Mouse (Mus musculus) cortical plate, adult 2 months (tissue): ENCODE results near the gene Zfp879. TPM values are rescaled to one million over a fixed set of nuclear protein-coding genes. Genes with fewer than 3 reads are reported as not detected.

Experiments used
- H3K27ac ChIP-seq: fragments of 200-500 bp; 2 replicates; pipeline ENCODE4 v1.5.1; 2012; ENCODE audit warnings: low read length, control low read depth, inconsistent platforms; ENCODE audit not compliant: insufficient read depth
- H3K4me1 ChIP-seq: fragments of 200-500 bp; 2 replicates; pipeline ENCODE4 v1.6.1; 2011; ENCODE audit warnings: low read length; ENCODE audit not compliant: control insufficient read depth, insufficient read depth
- H3K4me3 ChIP-seq: fragments of 200-500 bp; 2 replicates; pipeline ENCODE4 v1.5.1; 2011; ENCODE audit warnings: mild to moderate bottlenecking, low read length, control low read depth; ENCODE audit not compliant: insufficient read depth
- CTCF ChIP-seq: fragments of 200-500 bp; IDR thresholded peaks from 2 replicates; pipeline ENCODE4 v1.5.1; 2011; ENCODE audit warnings: mild to moderate bottlenecking, control low read depth, low read length; ENCODE audit not compliant: insufficient read depth; ENCODE audit errors: extremely low read depth
- POLR2A ChIP-seq: fragments of 200-500 bp; IDR thresholded peaks from 2 replicates; pipeline ENCODE4 v1.6.1; 2011; ENCODE audit warnings: mild to moderate bottlenecking, low read length, control low read depth; ENCODE audit not compliant: insufficient read depth; ENCODE audit errors: extremely low read depth
- polyA plus RNA-seq: library from polyadenylated mRNA; depleted of rRNA; stranded (reverse); fragments of >200 nt; gene quantifications from 2 replicates; pipeline ENCODE4 v1.2.3, GENCODE M21; 2012; rRNA removed

The Zfp879 gene
- polyA plus RNA-seq, 1 experiment: 1.6 TPM

DNA sequence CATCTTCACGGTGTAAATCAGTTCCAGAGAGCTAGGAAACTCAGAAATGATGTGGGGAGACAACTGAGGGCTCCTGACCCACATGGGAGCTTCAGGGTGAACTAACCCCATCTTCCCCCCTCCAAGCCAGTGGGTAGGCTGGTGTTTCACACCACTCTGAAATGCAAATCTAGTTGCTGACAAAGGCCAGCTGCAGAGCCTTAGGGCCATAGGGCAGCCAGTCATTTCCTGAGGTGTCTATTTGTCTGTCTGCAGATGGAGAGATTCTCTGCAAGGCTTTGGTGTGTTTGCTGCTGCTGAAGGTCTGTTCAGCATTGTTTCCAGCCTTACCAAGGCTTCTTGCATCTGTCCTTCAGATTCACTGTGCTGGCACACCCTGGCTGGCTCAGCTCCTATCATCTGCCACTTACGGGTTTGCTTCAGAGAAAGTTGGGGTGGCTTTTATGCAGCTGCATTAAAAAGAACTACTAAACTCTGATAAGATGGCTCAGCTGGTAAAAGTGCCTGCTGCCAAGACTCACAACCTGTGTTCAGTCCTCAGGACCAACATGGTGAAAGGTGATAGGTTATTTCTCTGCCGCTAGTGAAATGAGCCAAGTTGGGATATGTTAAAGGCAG lies 7.3 kb upstream of the Zfp879 start:
- TF ChIP-seq POLR2A: no peak
- Histone ChIP-seq H3K27ac (no peak overlapping the region), H3K4me1 (no peaks in the 10 kb centered on the region), H3K4me3 (no peak overlapping the region)

- H3K4me1 ChIP-seq: no peaks in the 10 kb centered on the region
- TF ChIP-seq POLR2A (no peak), CTCF (peak; percentile 54)
- no peak overlapping the region for H3K4me3 ChIP-seq
- H3K27ac ChIP-seq: no peak overlapping the region
Observed at GRCm38 (mm10) chr11:50847047-50847446, 5.7 kb upstream of the Zfp879 start.

DNA sequence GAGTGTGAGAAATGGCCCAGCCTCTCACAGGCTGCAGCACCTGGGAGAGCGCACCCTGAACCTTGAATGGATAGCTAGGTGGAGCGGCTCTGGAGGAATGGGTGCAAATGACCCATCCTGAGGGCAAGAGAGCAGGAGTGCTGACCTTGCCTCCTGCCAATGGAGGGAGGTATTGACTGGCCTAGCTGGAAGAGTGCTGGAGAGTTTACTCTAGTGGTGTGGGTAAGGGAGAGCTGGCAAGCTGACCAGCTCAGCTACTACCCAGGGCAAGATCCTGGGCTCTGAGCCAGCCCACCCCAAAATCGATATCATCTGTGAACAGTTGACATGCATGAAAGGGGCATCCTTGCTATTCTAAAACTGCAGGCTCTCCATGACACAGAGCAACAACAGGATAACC lies 4.6 kb upstream of the Zfp879 start:
- Histone ChIP-seq H3K27ac (no peak overlapping the region), H3K4me3 (no peak overlapping the region), H3K4me1 (no peaks in the 10 kb centered on the region)
- TF ChIP-seq CTCF (no peak), POLR2A (no peak)

DNA sequence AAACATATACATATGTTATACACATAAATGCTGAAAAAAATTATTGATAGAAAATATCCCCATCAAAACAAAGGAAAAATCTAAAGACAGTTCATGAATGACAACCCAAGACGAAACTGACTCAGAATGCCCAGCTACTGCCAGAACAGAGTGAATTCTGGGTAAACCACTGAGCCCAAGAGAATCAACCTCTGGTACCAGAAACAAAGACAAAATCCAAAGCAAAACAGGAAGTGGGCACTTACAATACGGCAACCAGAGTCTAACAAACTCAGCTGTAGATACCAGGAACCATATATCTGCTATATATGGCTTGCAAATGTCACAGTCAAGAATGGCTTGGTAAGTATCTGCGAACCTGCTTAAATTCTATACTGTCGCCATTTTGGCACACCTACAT lies 5.6 kb downstream of the Zfp879 start:
- no peak for TF ChIP-seq POLR2A
- TF ChIP-seq CTCF: no peak
- Histone ChIP-seq H3K4me1 (peaks cover 2% of the 10 kb centered on the region; the same call in 1 of the 2 replicates), H3K4me3 (no peak overlapping the region), H3K27ac (no peak overlapping the region)

- peak within 1 kb of the TSS; percentile 38 for H3K4me3 ChIP-seq
Observed at GRCm38 (mm10) chr11:50827010-50827953, 14.1 kb downstream of the Zfp879 start, which contains the start of gene Zfp354c. Gene Zfp354c, minus strand, starts transcription at chr11:50827724.

GRCm38 (mm10) chr11:50826214-50826613 lies 15.1 kb downstream of the Zfp879 start:
- peak overlapping the region; percentile 38; the same call in 1 of the 2 replicates for H3K4me3 ChIP-seq

More at GRCm38 (mm10) chr11:50827010-50827953, 14.1 kb downstream of the Zfp879 start, which contains the start of gene Zfp354c:
- Histone ChIP-seq H3K27ac (no peak within 1 kb of the TSS), H3K4me1 (peaks cover 2% of the 10 kb centered on the region; the same call in 1 of the 2 replicates)
- TF ChIP-seq CTCF (no peak), POLR2A (peak; percentile 94)

GRCm38 (mm10) chr11:50814233-50814632 lies 27.1 kb downstream of the Zfp879 start:
- Histone ChIP-seq H3K4me3 (no peak overlapping the region), H3K27ac (no peak overlapping the region), H3K4me1 (no peaks in the 10 kb centered on the region)
- TF ChIP-seq CTCF (no peak), POLR2A (no peak)

More at GRCm38 (mm10) chr11:50826214-50826613, 15.1 kb downstream of the Zfp879 start:
- Histone ChIP-seq H3K4me1 (peaks cover 2% of the 10 kb centered on the region; the same call in 1 of the 2 replicates), H3K27ac (no peak overlapping the region)
- TF ChIP-seq CTCF (no peak), POLR2A (no peak)

GRCm38 (mm10) chr11:50798836-50799235 lies 42.5 kb downstream of the Zfp879 start:
- Histone ChIP-seq H3K4me3 (no peak overlapping the region), H3K4me1 (no peaks in the 10 kb centered on the region), H3K27ac (no peak overlapping the region)
- no peak for TF ChIP-seq CTCF
- TF ChIP-seq POLR2A: no peak

DNA sequence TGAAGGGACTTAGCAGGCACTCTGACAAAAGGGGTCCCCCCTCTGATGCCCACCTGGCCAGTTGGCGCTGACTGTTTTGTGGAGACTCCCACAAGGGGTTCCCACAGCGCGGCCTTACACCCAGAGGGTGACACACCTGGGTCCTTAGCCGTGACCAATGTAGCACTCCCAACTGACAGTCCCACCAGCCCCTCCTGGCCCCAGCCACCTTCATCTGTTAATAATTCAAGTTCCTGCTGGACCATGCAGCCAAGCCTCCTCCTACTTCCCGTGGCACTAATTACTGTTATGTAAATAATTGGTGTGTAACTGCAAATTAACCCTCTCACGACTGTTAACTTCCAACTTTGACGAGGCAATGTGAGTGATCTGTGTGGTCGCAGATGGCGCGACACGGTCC lies 43.7 kb downstream of the Zfp879 start:
- Histone ChIP-seq H3K4me1 (no peaks in the 10 kb centered on the region), H3K27ac (no peak overlapping the region), H3K4me3 (no peak overlapping the region)
- TF ChIP-seq POLR2A (no peak), CTCF (no peak)

Other genes with a start within 250 kb of the Zfp879 start
- gene Adamts2, start 239.5 kb downstream of the Zfp879 start, polyA plus RNA-seq: 8.7 and 10.6 TPM in 2 replicates
- gene Zfp354c, start 13.8 kb downstream of the Zfp879 start, polyA plus RNA-seq: 16.4 and 18.8 TPM in 2 replicates
- gene Grm6, start 9.1 kb upstream of the Zfp879 start, polyA plus RNA-seq: not detected in 2 replicates
- 5.1 and 5.6 TPM in 2 replicates for gene Zfp454, start 46.1 kb upstream of the Zfp879 start, polyA plus RNA-seq
- gene Zfp2, start 74.6 kb upstream of the Zfp879 start, polyA plus RNA-seq: 16.7 and 17.5 TPM in 2 replicates
- gene Zfp354b, start 90.1 kb upstream of the Zfp879 start, polyA plus RNA-seq: 2.7 and 3.3 TPM in 2 replicates
- not detected in 2 replicates for gene 4933414I15Rik, start 102.2 kb upstream of the Zfp879 start, polyA plus RNA-seq
- gene Prop1, start 112.2 kb upstream of the Zfp879 start, polyA plus RNA-seq: not detected in 2 replicates
- gene Olfr1378, start 125.0 kb upstream of the Zfp879 start, polyA plus RNA-seq: not detected in 2 replicates
- not detected in 2 replicates for gene Olfr1377, start 140.4 kb upstream of the Zfp879 start, polyA plus RNA-seq
- not detected in 2 replicates for gene Olfr51, start 162.0 kb upstream of the Zfp879 start, polyA plus RNA-seq
- not detected in 2 replicates for gene Olfr54, start 172.7 kb upstream of the Zfp879 start, polyA plus RNA-seq
- gene Olfr1375, start 206.6 kb upstream of the Zfp879 start, polyA plus RNA-seq: not detected in 2 replicates
- gene Zfp354a, start 217.7 kb upstream of the Zfp879 start, polyA plus RNA-seq: 10.0 and 10.2 TPM in 2 replicates